Mouse (Mus musculus) erythroblast, embryonic 14.5 days (primary cell): ENCODE results near the gene Otos. TPM values are rescaled to one million over a fixed set of nuclear protein-coding genes. Genes with fewer than 3 reads are reported as not detected.

Experiments
- H3K27me3 ChIP-seq: 2 replicates; pipeline ENCODE4 v1.6.1; 2012; ENCODE audit warnings: inconsistent platforms; ENCODE audit not compliant: control insufficient read depth
- H3K36me3 ChIP-seq: 2 replicates; pipeline ENCODE4 v1.6.1; 2012; ENCODE audit warnings: mild to moderate bottlenecking, inconsistent platforms; ENCODE audit not compliant: control insufficient read depth
- H3K4me1 ChIP-seq: 2 replicates; pipeline ENCODE4 v1.6.1; 2012; ENCODE audit warnings: inconsistent platforms; ENCODE audit not compliant: control insufficient read depth
- H3K4me3 ChIP-seq: replicated peaks from 2 replicates; pipeline ENCODE3; 2012; ENCODE audit warnings: moderate library complexity, mild to moderate bottlenecking, inconsistent platforms
- H3K9me3 ChIP-seq: 2 replicates; pipeline ENCODE4 v1.6.1; 2012; ENCODE audit warnings: low read length, inconsistent platforms, mixed read lengths; ENCODE audit not compliant: control insufficient read depth
- GATA1 ChIP-seq: IDR thresholded peaks from 2 replicates; pipeline ENCODE4 v1.6.1; 2012; ENCODE audit warnings: low read length, inconsistent platforms, mixed read lengths
- TAL1 ChIP-seq: IDR thresholded peaks from 3 replicates; pipeline ENCODE4 v1.6.1; 2012; ENCODE audit warnings: low read length, inconsistent platforms, mixed read lengths
- polyA plus RNA-seq: library from polyadenylated mRNA; stranded (reverse); fragments of >175 nt; gene quantifications from 2 replicates; pipeline ENCODE4 v1.2.3, GENCODE M21; 2012

The Otos gene
- polyA plus RNA-seq, 1 experiment = 0.07 TPM

DNA sequence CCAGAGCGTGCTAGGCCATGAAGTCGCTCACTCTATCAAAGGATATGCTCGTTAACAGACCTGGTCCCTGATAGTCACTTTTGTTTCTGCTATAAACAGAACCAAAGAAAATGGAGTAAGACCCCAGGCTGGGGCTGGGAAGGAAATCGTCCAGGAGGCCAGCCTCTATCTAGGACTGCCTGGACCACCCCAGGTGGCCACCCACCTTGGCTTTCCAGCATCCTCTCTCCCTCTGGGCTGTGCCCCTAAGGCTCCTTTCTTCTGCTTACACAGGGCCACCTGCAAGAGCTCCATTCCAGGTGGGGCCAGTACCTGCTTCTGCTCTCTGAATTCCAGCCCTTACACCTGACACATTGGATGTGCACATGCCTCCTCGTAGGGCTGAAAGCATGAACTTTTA is 16.4 kb downstream of the Otos start:
- peaks cover 16% of the 10 kb centered on the region for H3K36me3 ChIP-seq
- no peaks in the 10 kb centered on the region for H3K4me1 ChIP-seq
- H3K4me3 ChIP-seq = no peak overlapping the region
- TF ChIP-seq GATA1 (no peak), TAL1 (no peak)
- no peaks in the 10 kb centered on the region for H3K9me3 ChIP-seq
- no peaks in the 10 kb centered on the region for H3K27me3 ChIP-seq

DNA sequence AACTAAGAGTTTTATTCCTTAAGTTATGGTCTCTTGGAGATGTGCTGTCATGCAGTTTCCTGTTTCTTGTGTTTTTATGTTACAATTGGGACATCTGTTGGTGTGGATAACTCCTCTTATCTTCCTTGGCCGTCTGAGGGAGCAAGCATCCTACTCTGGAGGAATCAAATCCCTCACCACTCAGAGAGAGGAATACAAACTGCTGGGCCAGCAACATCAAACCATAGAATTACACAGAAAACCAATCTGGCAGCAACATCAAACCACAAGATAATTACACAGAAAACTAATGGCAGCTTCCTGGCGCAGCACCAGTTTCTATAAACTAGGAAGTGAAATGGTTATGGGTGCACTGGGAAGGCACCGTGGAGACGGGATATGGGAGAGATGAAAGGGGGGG is 20.4 kb downstream of the Otos start:
- no peak overlapping the region for H3K4me3 ChIP-seq
- H3K27me3 ChIP-seq = no peaks in the 10 kb centered on the region
- no peaks in the 10 kb centered on the region for H3K36me3 ChIP-seq
- no peaks in the 10 kb centered on the region for H3K9me3 ChIP-seq
- H3K4me1 ChIP-seq = no peaks in the 10 kb centered on the region
- no peak for TF ChIP-seq TAL1
- TF ChIP-seq GATA1 = no peak

DNA sequence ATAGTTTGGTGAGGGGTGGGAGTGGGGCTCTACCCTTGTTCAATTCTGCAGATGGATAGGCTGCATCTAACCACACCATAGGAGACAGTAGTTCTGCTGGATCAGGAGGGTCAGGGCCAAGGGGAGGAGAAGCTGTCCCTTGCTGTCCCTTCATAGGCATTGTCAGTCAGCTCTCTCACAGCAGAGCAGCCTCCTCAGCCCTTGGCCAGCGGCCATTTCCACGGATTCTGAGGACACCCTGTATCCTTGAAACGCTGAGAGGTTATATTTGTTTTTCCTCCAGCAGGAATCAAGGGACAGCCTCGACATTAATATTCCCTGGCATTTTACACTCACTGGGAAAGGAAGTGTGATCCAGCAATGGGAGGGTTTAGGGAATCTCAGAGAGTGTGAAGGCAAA is 30.3 kb downstream of the Otos start:
- no peaks in the 10 kb centered on the region for H3K27me3 ChIP-seq

DNA sequence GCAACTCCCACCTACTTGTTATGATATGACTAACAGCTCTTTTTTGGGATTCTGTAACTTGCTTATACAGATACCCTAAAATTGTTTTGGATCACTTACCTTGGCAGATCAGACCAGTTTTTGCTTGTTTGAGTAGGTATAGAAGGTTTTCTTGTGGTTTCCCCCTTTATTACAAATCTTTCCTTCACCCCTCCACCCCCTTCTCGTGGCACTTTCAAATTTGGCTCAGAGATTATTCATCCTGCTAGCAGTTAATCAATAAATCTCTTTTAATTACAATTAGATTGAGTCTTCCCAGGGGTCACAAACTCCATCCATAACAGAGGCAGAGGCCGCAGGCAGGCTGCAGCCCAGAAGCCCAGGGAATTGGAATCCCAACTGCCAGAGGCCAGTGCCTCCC is 31.2 kb downstream of the Otos start, which contains the start of gene Olfr12:
TSS of gene Olfr12 (plus strand) at position 301 of the 400 bp plus-strand sequence.
- no peaks in the 10 kb centered on the region for H3K9me3 ChIP-seq

More for the DNA sequence above, 30.3 kb downstream of the Otos start:
- no peak for TF ChIP-seq GATA1
- TF ChIP-seq TAL1 = no peak
- Histone ChIP-seq H3K4me1 (no peaks in the 10 kb centered on the region), H3K4me3 (no peak overlapping the region), H3K36me3 (no peaks in the 10 kb centered on the region), H3K9me3 (no peaks in the 10 kb centered on the region)

DNA sequence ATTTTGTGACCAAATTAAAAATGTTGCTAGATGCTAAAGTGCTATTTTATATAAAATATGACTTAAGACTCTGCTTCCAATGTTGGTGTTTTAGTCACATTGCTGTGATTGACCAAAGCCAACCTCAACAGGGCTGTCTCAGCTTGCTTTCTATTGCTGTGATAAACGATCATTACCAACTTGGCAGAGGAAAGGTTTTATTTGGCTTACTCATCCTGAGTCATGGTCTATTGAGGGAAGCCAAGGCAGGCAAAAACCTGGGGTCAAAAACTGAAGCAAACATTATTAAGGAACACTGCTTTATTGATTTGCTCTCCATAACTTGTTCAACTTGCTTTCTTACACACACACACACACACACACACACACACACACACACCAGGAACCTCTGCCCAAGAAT is 32.6 kb downstream of the Otos start:
- no peaks in the 10 kb centered on the region for H3K27me3 ChIP-seq
- no peaks in the 10 kb centered on the region for H3K9me3 ChIP-seq
- no peaks in the 10 kb centered on the region for H3K36me3 ChIP-seq
- H3K4me1 ChIP-seq = no peaks in the 10 kb centered on the region
- TF ChIP-seq TAL1 = no peak
- no peak overlapping the region for H3K4me3 ChIP-seq

More for the DNA sequence above, 31.2 kb downstream of the Otos start, which contains the start of gene Olfr12:
- TF ChIP-seq GATA1 (no peak), TAL1 (no peak)
- no peaks in the 10 kb centered on the region for H3K36me3 ChIP-seq
- H3K4me1 ChIP-seq = no peaks in the 10 kb centered on the region
- no peak within 1 kb of the TSS for H3K4me3 ChIP-seq
- H3K27me3 ChIP-seq = no peaks in the 10 kb centered on the region

DNA sequence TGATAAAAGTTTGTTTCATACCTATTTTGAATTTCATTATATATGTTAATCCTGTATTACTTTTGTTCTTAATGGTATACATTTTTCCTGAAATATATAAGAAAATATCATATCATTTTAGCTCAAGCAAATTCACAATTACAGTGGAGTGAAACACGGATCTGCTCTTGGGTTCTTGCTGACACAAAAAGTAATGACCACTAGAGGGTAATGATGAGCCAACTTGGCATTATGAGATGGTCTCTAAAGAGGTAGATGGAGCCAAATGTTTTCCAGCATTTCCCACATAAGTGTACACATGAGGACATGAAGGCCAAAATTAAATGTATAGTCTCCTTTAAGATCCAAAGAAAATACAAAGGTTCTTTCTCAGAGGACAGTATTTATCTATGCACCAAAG is 34.1 kb downstream of the Otos start:
- H3K27me3 ChIP-seq = no peaks in the 10 kb centered on the region
- no peak overlapping the region for H3K4me3 ChIP-seq
- no peaks in the 10 kb centered on the region for H3K36me3 ChIP-seq
- H3K9me3 ChIP-seq = no peaks in the 10 kb centered on the region
- no peaks in the 10 kb centered on the region for H3K4me1 ChIP-seq
- TF ChIP-seq TAL1 = no peak
- TF ChIP-seq GATA1 = no peak

DNA sequence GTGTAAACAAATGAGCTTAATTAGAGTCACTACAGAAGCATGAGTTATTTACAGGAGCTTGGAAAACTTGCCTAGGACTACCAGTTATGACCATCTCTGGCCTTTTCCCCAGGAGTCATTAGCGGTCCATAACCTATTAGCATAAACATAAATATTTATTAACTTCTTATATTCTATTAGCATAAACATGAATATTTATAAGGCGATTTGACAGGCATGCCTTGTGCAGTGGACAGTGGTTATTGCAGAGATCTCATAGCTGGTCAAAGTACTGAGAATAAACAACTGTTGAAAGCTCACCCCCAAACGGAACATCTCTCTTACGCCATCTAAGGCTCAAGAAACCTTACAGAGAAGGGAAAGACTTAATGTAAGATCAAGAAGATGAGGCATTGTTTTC is 35.5 kb downstream of the Otos start:
- Histone ChIP-seq H3K4me1 (no peaks in the 10 kb centered on the region), H3K9me3 (no peaks in the 10 kb centered on the region), H3K27me3 (no peaks in the 10 kb centered on the region), H3K4me3 (no peak overlapping the region), H3K36me3 (no peaks in the 10 kb centered on the region)
- TF ChIP-seq TAL1 (no peak), GATA1 (no peak)

DNA sequence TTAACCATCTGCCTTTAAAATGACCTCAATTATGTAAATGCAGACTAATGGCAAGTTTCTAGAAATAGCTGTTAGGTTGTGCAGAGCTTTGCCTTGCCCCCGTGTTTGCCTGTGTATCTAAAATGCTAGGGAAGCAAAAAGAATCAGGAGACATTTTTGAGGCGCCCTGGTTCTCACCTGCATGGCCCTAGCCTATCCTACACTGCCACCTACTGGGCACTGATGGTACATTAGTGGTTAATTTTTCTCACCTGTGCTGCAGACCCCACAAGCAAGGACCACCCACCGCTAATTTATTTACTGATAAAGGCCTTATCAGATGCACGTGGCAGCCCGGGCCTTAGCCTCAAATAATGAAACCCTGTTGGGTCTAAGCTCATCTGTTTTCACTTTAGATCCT is 37.6 kb downstream of the Otos start:
- H3K9me3 ChIP-seq = no peaks in the 10 kb centered on the region
- H3K4me1 ChIP-seq = no peaks in the 10 kb centered on the region
- H3K4me3 ChIP-seq = no peak overlapping the region
- no peaks in the 10 kb centered on the region for H3K27me3 ChIP-seq
- no peak for TF ChIP-seq TAL1
- H3K36me3 ChIP-seq = no peaks in the 10 kb centered on the region

DNA sequence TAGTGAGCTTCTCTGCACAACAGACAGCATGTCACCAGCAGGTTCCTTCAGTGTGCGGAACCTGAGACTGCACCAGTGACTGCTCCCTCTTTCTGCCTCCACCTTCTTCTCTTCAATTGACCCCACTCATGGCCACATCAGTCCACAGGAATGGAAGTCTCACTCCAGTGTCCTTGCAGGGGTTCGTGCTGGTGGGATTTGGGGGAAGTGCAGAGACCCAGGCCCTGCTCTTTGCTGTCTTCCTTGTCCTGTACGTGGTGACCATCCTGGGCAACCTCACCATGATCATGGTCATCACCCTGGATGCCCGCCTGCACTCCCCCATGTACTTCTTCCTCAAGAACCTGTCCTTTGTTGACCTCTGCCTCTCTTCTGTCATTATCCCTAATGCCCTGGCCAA is 40.9 kb downstream of the Otos start:
- Histone ChIP-seq H3K36me3 (no peaks in the 10 kb centered on the region), H3K9me3 (no peaks in the 10 kb centered on the region), H3K4me1 (no peaks in the 10 kb centered on the region), H3K27me3 (no peaks in the 10 kb centered on the region), H3K4me3 (no peak overlapping the region)
- TF ChIP-seq GATA1 (no peak), TAL1 (no peak)

DNA sequence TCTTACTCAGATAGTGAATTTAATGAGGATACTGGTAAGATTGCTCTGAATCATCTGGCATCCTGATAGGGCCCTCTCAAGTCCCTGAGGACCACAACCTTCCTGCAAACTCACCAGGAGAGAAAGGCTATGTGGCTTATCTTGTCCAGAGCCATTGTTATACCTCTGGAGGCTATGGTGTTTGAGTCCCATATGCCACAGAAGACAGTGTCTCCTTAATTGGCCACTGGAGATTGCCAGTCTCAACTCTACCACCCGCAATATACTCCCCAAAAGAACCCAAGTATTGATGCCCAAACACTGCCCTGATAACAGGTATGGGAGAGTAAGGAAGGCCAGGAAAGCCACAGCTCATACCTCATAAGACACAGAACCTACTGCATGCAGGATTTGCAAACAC is 43.2 kb downstream of the Otos start, which contains the start of gene Olfr1410:
TSS of gene Olfr1410 (plus strand) at position 301 of the 400 bp plus-strand sequence.
- Histone ChIP-seq H3K27me3 (no peaks in the 10 kb centered on the region), H3K4me1 (no peaks in the 10 kb centered on the region), H3K36me3 (no peaks in the 10 kb centered on the region), H3K9me3 (no peaks in the 10 kb centered on the region), H3K4me3 (no peak within 1 kb of the TSS)
- TF ChIP-seq GATA1 = no peak
- TF ChIP-seq TAL1 = no peak
